Mouse (Mus musculus): ENCODE data around the gene Fam129c.

Gene Fam129c

GRCm38 (mm10) chr8:71612141-71612540 is 14.7 kb downstream of the Fam129c start:
- no peak for DNase-seq

GRCm38 (mm10) chr8:71613418-71613817 is 16.0 kb downstream of the Fam129c start:
- no peak for DNase-seq

- DNase-seq = no peak
Observed at GRCm38 (mm10) chr8:71619786-71620185, 22.3 kb downstream of the Fam129c start.

GRCm38 (mm10) chr8:71625088-71625487 is 27.6 kb downstream of the Fam129c start:
- DNase-seq = no peak

GRCm38 (mm10) chr8:71626753-71627152 is 29.3 kb downstream of the Fam129c start:
- no peak for DNase-seq

- no peak for DNase-seq
Observed at GRCm38 (mm10) chr8:71627265-71628099, 30.0 kb downstream of the Fam129c start.

- no peak for DNase-seq
Observed at GRCm38 (mm10) chr8:71628396-71629095, 31.1 kb downstream of the Fam129c start.

GRCm38 (mm10) chr8:71629096-71629697 is 31.7 kb downstream of the Fam129c start:
- DNase-seq = peak; percentile 90

- DNase-seq = no peak
Observed at GRCm38 (mm10) chr8:71629781-71630212, 32.3 kb downstream of the Fam129c start.

- no peak for DNase-seq
Observed at GRCm38 (mm10) chr8:71630761-71631160, 33.3 kb downstream of the Fam129c start.

- DNase-seq = no peak
Observed at GRCm38 (mm10) chr8:71631897-71632296, 34.4 kb downstream of the Fam129c start.

- DNase-seq = no peak
Observed at GRCm38 (mm10) chr8:71633164-71633563, 35.7 kb downstream of the Fam129c start.

- no peak for DNase-seq
Observed at GRCm38 (mm10) chr8:71633981-71634667, 36.7 kb downstream of the Fam129c start.

- DNase-seq = no peak
Observed at GRCm38 (mm10) chr8:71637149-71638095, 40.0 kb downstream of the Fam129c start.

- DNase-seq = no peak
Observed at GRCm38 (mm10) chr8:71638321-71638720, 40.9 kb downstream of the Fam129c start.

- DNase-seq = no peak
Observed at GRCm38 (mm10) chr8:71639318-71639717, 41.9 kb downstream of the Fam129c start.

GRCm38 (mm10) chr8:71645510-71645909 is 48.1 kb downstream of the Fam129c start:
- no peak for DNase-seq

GRCm38 (mm10) chr8:71654600-71654999 is 57.2 kb downstream of the Fam129c start:
- DNase-seq = no peak

All from right cerebral cortex, adult 18-20 months (tissue).